Mouse (Mus musculus): ENCODE measurements at regions not wholly inside any gene's neighbourhood (a gene's known extent, or its start where the extent isn't known, plus 50 kb on each side); places are given as distances from the start of the nearest gene placed in this dataset.

DNA sequence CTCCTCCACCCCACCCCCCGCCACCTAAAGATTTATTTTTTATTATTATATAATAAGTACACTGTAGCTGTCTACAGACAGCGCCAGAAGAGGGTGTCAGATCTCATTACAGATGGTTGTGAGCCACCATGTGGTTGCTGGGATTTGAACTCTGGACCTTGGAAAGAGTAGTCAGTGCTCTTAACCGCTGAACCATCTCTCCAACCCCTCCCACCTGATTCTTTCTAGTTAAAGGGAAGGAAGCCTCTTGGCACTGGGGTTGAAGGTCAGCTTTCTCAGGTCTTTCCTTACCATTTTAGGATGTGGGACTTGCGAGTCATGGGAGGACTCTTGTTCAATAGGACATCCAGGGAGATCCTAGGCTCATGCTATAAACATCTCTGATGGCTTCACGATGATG, 54.7 kb downstream of the Hes1 start:
- Histone ChIP-seq H3K9ac (replicated peaks) (no peak overlapping the region), H3K4me2 (no peak overlapping the region), H3K36me3 (no peaks in the 10 kb centered on the region), H3K4me3 (replicated peaks) (no peak overlapping the region), H3K9me3 (replicated peaks) (no peaks in the 10 kb centered on the region), H3K27me3 (replicated peaks) (peaks cover 24% of the 10 kb centered on the region), H3K27ac (replicated peaks) (no peak overlapping the region), H3K4me1 (peaks cover 17% of the 10 kb centered on the region)
- no peak for ATAC-seq (ENCODE audit: low FRiP score)
- 59% methylated on average over 5 of the region's 5 CpGs for WGBS

DNA sequence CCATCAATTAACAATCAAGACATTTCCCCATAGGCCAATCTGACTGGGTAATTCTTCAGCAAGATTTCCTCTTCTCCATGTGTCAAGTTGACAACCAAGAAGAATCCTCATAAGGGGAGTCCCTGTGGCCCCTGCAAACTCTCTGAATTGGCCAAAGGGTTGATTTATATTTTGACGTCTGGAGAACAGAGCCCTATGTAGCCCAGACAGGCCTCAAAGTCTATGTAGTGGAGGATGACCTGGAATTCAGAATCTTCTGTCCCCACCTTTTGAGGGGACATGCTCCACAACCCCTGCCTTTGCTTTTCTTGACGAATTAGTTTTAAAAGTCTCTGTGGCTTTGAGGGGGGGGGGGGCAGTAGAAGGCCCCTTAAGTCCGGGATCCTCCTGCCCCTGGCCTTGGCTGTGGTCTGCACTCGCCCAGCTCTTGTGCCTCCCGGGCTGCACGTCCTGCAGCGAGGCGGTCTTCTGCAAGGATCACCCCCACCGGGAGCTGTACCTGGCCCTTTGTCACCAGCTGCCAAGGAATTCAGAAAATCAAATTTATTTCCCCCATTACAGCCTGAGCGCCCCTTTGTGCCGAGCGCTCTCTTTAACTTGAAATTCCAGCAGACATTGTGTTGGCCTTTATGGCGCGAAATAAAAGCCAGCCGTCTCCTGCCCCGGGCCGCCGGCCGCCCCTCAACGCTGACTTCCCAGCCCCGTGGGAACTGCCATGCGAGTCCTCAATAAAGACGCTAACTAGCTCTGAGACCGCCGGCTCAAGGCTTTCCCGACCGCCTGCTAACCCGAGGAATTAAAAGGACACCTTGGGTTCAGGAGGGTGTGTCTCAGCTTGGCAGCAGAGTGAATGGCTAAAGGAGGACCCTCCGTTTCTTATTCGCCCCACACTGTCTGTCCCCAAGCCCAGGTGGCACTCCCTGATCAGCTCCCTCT, 56.4 kb downstream of the Hes1 start:
- peaks cover 31% of the 10 kb centered on the region for H3K27me3 ChIP-seq (replicated peaks)
- no peak for ATAC-seq (ENCODE audit: low FRiP score)
- peak overlapping the region; percentile 49 for H3K4me2 ChIP-seq
- no peaks in the 10 kb centered on the region for H3K36me3 ChIP-seq
- no peaks in the 10 kb centered on the region for H3K9me3 ChIP-seq (replicated peaks)
- H3K27ac ChIP-seq (replicated peaks), result no peak overlapping the region
- no peak overlapping the region for H3K9ac ChIP-seq (replicated peaks)
- H3K4me1 ChIP-seq, result peaks cover 17% of the 10 kb centered on the region
- WGBS, result 4% methylated on average over 30 of the region's 30 CpGs
- H3K4me3 ChIP-seq (replicated peaks), result peak overlapping the region; percentile 16; the same call in 1 of the 2 replicates

DNA sequence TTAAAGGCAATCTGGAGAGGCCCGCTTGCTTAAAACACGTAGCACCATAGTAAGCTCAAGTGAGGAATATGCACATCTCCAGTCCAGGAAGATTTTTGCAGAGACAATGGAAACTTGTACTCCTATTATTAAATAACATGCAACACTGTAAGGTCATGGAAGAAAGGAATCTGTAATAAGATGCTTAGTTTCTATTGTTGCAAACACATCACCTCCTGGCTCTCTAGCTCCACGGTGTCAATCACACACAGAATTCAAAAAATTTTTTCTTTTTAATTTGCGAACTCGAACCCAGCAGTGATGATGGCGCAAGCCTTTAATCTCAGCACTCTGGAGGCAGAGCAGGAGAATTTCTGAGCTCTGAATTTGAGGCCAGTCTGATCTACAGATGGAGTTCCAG, 57.4 kb downstream of the Hes1 start:
- no peak for ATAC-seq (ENCODE audit: low FRiP score)
- Histone ChIP-seq H3K4me3 (replicated peaks) (no peak overlapping the region), H3K9ac (replicated peaks) (no peak overlapping the region), H3K4me1 (peaks cover 17% of the 10 kb centered on the region), H3K9me3 (replicated peaks) (no peaks in the 10 kb centered on the region), H3K4me2 (no peak overlapping the region), H3K27ac (replicated peaks) (no peak overlapping the region), H3K36me3 (no peaks in the 10 kb centered on the region), H3K27me3 (replicated peaks) (peaks cover 31% of the 10 kb centered on the region)
- WGBS, result 54% methylated on average over 6 of the region's 6 CpGs

DNA sequence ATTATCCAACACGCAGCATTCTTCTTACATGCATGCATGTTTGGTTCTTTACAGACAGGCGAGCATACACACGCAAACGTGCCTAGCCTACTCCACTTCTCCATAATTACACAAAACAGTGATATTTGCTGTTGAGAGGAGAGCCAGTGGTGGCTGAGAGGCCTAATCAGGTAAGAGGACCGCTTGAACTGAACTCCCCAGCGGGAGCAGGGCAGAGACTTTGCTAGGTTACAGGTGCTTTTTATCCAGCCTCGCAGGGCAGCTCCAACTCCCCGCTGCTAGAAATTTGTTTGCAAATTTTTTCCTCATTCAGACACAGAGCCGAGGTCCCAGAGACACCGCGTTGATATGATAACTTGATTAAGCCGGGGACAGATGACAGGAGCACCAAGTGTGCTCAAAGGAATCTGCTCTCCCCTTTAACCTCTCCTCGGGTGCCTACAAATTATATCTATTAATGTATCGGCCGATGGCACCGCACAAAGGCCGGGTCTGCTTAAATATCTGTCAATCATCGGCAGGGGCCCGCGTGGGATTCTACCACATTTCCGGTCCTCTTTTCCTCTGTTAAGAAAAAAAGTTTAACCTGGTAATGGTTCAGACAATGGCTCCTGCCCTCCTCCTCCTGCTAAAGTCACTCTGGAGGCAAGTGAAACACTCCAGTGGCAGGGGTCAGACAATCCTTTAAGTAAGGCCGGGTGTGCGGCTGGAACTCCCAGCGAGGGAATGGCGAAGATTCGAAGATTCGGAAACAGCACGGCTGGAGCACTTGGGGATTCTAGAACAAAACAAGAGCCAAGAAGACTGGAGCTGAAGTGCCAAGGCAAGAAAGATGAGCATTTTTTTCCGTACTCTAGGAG, 58.3 kb downstream of the Hes1 start:
- H3K4me1 ChIP-seq, result peaks cover 17% of the 10 kb centered on the region
- peaks cover 31% of the 10 kb centered on the region for H3K27me3 ChIP-seq (replicated peaks)
- WGBS, result 30% methylated on average over 29 of the region's 29 CpGs

DNA sequence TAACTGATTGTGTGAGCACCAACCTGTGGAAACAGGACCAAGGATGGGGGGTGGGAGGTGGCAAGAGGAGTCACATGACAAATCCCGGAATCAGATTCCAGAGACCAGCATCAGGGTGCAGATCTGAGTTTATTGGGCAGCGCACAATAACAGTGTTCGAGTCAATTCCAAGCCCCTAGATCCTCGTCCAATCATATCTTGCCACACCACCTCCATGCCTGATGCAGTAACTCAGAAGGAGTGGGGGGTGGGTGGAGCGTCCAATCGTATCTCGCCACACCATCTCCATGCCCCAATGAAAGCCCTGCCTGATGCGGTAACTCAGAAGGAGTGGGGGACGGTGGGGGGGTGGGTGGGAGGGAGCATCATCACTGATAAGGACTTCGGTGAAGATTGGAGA, 62.8 kb downstream of the Hes1 start:
- WGBS, result 97% methylated on average over 10 of the region's 10 CpGs
- no peaks in the 10 kb centered on the region for H3K36me3 ChIP-seq
- no peak overlapping the region for H3K4me3 ChIP-seq (replicated peaks)
- H3K4me1 ChIP-seq, result peaks cover 21% of the 10 kb centered on the region
- H3K9ac ChIP-seq (replicated peaks), result no peak overlapping the region
- no peak overlapping the region for H3K4me2 ChIP-seq
- H3K9me3 ChIP-seq (replicated peaks), result no peaks in the 10 kb centered on the region
- no peak for ATAC-seq (ENCODE audit: low FRiP score)
- no peak overlapping the region for H3K27ac ChIP-seq (replicated peaks)
- peaks cover 37% of the 10 kb centered on the region for H3K27me3 ChIP-seq (replicated peaks)

More for the DNA sequence above, 58.3 kb downstream of the Hes1 start:
- no peak overlapping the region for H3K27ac ChIP-seq (replicated peaks)
- no peaks in the 10 kb centered on the region for H3K36me3 ChIP-seq
- ATAC-seq (ENCODE audit: low FRiP score), result no peak
- H3K9me3 ChIP-seq (replicated peaks), result no peaks in the 10 kb centered on the region
- H3K9ac ChIP-seq (replicated peaks), result no peak overlapping the region
- no peak overlapping the region for H3K4me3 ChIP-seq (replicated peaks)
- no peak overlapping the region for H3K4me2 ChIP-seq

DNA sequence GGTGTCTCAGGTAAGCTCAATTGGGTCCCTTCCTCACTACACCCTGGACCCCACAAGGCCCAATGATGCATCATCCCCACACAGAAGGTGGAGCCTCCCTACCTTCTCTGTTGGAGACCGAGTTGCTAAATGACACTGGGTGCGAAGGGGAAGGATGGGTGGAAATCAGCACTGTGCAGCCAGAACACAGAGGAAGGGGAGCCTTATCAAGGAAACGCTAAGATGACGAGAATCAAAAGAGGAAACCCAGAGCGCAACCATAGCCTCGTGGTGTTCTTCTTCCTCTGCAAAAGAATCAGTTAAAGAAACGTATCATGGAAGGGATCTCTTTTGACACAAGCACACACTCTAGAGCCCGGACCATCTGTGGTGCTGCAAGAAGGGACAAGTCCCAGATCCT, 64.6 kb downstream of the Hes1 start:
- H3K36me3 ChIP-seq, result no peaks in the 10 kb centered on the region
- H3K4me3 ChIP-seq (replicated peaks), result no peak overlapping the region
- H3K4me1 ChIP-seq, result peaks cover 12% of the 10 kb centered on the region; the same call in 1 of the 2 replicates
- no peak overlapping the region for H3K4me2 ChIP-seq
- no peak for ATAC-seq (ENCODE audit: low FRiP score)
- H3K27me3 ChIP-seq (replicated peaks), result peaks cover 24% of the 10 kb centered on the region
- no peak overlapping the region for H3K27ac ChIP-seq (replicated peaks)
- H3K9ac ChIP-seq (replicated peaks), result no peak overlapping the region
- no peaks in the 10 kb centered on the region for H3K9me3 ChIP-seq (replicated peaks)
- 57% methylated on average over 8 of the region's 8 CpGs for WGBS

DNA sequence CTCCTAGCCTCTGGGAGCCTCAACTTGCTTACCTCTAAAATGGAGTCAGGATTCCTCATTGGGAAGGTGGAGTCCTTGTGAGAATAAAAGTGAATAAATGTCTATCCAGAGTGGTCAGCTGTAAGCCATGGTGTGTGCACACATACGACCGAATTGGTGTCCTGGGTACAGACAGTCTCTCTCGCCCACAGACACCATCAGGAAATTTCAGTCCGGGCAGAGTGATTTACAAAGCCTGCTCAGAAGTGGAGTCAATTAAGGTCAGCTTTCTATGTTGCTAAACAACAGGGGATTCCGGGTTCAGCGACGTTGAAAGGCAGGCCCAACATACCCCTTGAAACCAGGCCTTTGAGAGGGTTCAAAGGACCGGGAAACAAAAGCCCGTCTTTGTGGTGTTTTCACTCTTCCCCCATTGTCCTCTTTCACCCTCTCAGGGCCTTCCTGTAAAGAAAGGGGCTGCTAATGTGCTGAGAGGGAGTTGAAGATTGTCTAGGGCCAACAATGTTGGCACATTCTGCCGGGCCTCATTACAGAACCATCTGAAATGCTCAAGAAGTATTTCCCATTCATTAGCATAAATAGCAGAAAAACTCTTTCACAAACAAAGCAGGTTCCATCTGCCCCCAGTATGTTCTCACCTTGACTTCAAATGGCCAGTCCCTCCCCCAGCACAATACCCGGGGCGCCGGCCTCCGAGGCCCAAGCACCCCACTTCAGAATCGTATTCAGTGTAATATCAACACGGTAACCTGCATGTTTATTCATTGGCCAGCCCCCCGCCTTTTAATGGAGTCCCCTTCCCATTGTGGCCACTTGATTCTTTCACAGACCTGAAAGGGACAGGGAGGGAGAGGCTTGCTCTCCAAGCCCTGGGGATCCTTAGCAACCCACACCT, 65.3 kb downstream of the Hes1 start:
- WGBS, result 15% methylated on average over 17 of the region's 17 CpGs
- no peak for ATAC-seq (ENCODE audit: low FRiP score)
- peaks cover 24% of the 10 kb centered on the region for H3K27me3 ChIP-seq (replicated peaks)

DNA sequence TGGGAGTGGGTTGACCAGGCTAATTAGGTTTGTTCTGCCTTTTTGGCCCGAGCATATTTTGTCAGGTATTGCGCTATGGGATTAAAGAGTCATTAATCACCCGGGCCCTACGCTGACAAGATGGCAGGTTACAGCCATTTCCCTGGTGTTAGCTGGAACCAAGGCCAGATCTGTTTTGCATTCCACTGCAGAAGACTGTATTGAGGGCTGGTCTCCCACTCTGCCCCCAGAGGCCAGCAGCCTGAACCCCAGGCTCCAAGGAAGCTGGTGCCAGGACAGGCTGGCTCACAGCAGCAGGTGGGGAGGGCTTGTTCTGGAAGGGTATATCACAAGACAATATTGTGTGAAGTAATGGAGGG, 65.9 kb downstream of the Hes1 start:
- no peak overlapping the region for H3K4me3 ChIP-seq (replicated peaks)
- WGBS, result 17% methylated on average over 4 of the region's 4 CpGs
- H3K9me3 ChIP-seq (replicated peaks), result no peaks in the 10 kb centered on the region
- no peak overlapping the region for H3K27ac ChIP-seq (replicated peaks)
- H3K36me3 ChIP-seq, result no peaks in the 10 kb centered on the region
- ATAC-seq (ENCODE audit: low FRiP score), result no peak
- no peak overlapping the region for H3K9ac ChIP-seq (replicated peaks)
- H3K27me3 ChIP-seq (replicated peaks), result peaks cover 20% of the 10 kb centered on the region
- no peak overlapping the region for H3K4me2 ChIP-seq
- peaks cover 12% of the 10 kb centered on the region; the same call in 1 of the 2 replicates for H3K4me1 ChIP-seq

More for the DNA sequence above, 65.3 kb downstream of the Hes1 start:
- no peaks in the 10 kb centered on the region for H3K36me3 ChIP-seq
- peaks cover 12% of the 10 kb centered on the region; the same call in 1 of the 2 replicates for H3K4me1 ChIP-seq
- no peak overlapping the region for H3K27ac ChIP-seq (replicated peaks)
- H3K9ac ChIP-seq (replicated peaks), result no peak overlapping the region
- no peak overlapping the region for H3K4me2 ChIP-seq
- H3K4me3 ChIP-seq (replicated peaks), result no peak overlapping the region
- H3K9me3 ChIP-seq (replicated peaks), result no peaks in the 10 kb centered on the region

DNA sequence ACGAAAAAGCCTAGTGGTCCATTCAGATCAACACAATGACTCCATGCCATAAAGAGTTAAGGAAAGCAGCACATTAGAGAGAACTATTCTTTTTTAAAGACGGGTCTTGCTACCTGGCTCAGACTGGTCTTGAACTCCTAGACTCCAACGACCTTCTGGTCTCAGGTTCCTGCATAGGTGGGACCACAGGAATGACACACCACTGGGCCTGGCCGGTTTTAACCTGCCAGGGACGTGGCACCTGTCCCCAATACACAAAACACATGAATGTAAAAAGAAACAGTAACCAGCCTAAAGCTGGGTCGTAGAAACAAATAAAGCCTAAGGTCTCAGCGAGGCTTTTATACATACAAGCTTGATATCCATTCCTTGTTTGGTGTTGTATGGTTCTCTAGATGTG, 67.9 kb downstream of the Hes1 start:
- Histone ChIP-seq H3K4me1 (peaks cover 12% of the 10 kb centered on the region; the same call in 1 of the 2 replicates), H3K27me3 (replicated peaks) (peaks cover 24% of the 10 kb centered on the region), H3K36me3 (no peaks in the 10 kb centered on the region), H3K4me2 (no peak overlapping the region), H3K9ac (replicated peaks) (no peak overlapping the region), H3K27ac (replicated peaks) (no peak overlapping the region), H3K9me3 (replicated peaks) (no peaks in the 10 kb centered on the region), H3K4me3 (replicated peaks) (no peak overlapping the region)
- ATAC-seq (ENCODE audit: low FRiP score), result no peak
- WGBS, result 74% methylated on average over 7 of the region's 7 CpGs

DNA sequence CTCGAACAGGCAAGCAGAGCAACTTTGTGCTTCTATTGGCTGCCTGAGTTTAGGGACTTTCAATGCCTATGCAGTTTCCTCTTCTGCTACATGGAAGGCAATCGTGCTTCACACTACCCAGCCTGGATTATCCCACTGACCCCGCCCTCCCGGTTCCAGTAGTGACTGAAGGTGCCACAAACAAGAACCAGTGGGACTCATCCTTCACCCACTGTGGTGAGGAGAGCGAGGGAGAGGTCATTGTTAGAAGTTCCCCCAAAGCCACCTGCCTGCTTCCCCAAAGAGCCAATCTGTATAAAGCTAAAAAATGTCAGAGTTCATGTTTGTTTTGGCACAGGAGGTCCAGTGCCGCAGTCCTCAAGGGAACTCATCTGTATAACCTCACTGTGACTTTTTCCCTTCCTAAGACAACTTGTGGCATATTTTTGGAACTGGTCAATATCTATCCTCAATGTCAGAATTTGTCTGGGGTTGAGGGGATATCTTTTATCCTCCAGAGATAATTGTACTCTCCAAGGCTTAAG, 70.5 kb downstream of the Hes1 start:
- WGBS, result 65% methylated on average over 6 of the region's 6 CpGs
- Histone ChIP-seq H3K27me3 (replicated peaks) (peaks cover 21% of the 10 kb centered on the region), H3K36me3 (no peaks in the 10 kb centered on the region), H3K4me1 (0 out of 2 replicates have a peak, but pooled peaks cover 5% of the 10 kb centered on the region), H3K9me3 (replicated peaks) (no peaks in the 10 kb centered on the region), H3K4me2 (no peak overlapping the region), H3K27ac (replicated peaks) (no peak overlapping the region), H3K4me3 (replicated peaks) (no peak overlapping the region), H3K9ac (replicated peaks) (no peak overlapping the region)
- ATAC-seq (ENCODE audit: low FRiP score), result no peak

DNA sequence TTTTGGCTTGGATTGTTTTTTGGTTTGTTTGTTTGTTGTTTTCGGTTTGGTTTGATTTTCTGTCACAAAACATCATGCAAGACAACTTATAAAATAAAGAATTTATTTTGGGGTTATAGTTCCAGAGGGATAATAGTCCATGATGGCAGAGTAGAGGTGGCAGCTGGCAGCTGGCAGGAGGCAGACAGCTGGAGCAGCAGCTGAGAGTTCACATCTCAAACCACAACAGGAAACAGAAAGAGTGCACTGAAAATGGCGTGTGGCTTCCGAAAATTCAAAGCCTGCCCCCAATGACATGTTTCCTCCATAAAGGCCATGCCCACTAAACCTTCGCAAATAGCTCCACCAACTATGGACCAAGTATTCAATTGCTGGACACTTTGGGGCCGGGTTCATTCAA, 72.7 kb downstream of the Hes1 start:
- no peaks in the 10 kb centered on the region for H3K9me3 ChIP-seq (replicated peaks)
- no peak for ATAC-seq (ENCODE audit: low FRiP score)
- no peak overlapping the region for H3K4me2 ChIP-seq
- peaks cover 13% of the 10 kb centered on the region; the same call in 1 of the 2 replicates for H3K27me3 ChIP-seq (replicated peaks)
- no peaks in the 10 kb centered on the region for H3K4me1 ChIP-seq
- H3K9ac ChIP-seq (replicated peaks), result no peak overlapping the region
- H3K36me3 ChIP-seq, result no peaks in the 10 kb centered on the region
- no peak overlapping the region for H3K27ac ChIP-seq (replicated peaks)
- WGBS, result 86% methylated on average over 5 of the region's 5 CpGs
- H3K4me3 ChIP-seq (replicated peaks), result no peak overlapping the region

All from neural tube, embryonic 15.5 days (tissue).